Mouse (Mus musculus) spleen, adult 2 months (tissue): ENCODE measurements at regions not wholly inside any gene's neighbourhood (a gene's known extent, or its start where the extent isn't known, plus 50 kb on each side); places are given as distances from the start of the nearest gene placed in this dataset.
"Not testable (repeated sequence)": the region's sequence is repeated elsewhere in the genome, so short reads cannot be mapped to it uniquely, and the experiment has no call there.

Experiments used
- CTCF ChIP-seq: fragments of 200-500 bp; IDR thresholded peaks from 2 replicates; pipeline ENCODE4 v1.5.1; 2011; ENCODE audit warnings: mild to moderate bottlenecking, inconsistent platforms; ENCODE audit not compliant: insufficient read depth, insufficient read length, insufficient replicate concordance; ENCODE audit errors: extremely low read depth
- POLR2A ChIP-seq: fragments of 200-500 bp; IDR thresholded peaks from 2 replicates; pipeline ENCODE4 v1.6.1; 2011; ENCODE audit warnings: low read depth, low read length, inconsistent platforms

DNA sequence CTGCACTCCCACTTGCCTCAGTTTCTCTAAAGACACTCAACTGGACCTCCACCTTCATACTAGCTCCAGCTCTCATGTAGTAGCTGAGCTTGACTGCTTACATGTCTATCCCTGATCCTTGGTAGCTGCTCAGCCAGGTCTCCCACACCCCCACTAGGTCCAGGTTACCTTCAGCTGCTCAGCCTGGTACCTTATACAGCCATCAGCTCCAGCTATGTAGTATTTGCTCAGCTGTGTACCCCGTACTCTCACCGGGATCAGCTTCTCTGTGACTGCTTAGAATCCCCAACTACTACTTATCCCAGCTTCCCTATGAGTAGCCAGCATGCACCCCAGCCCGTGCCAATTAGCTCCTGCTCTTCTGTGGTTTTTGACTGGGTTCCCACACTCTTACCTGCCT lies 148.1 kb downstream of the Tmem121 start:
- not testable (repeated sequence) for TF ChIP-seq CTCF, POLR2A
